Mouse (Mus musculus) neural tube, embryonic 12.5 days (tissue): ENCODE measurements around the gene Nrxn3. TPM values are rescaled to one million over a fixed set of nuclear protein-coding genes. Genes with fewer than 3 reads are reported as not detected.
A peak's percentile ranks its signal among the peaks of the same experiment; 100 is the strongest.

Source experiments
- ATAC-seq: fragments of 200-750 bp; cut with Nextera tagmentation; 2 replicates; pipeline ENCODE4 v1.8.0; 2017; ENCODE audit warnings: low read depth, mild to moderate bottlenecking, moderate TSS enrichment, moderate library complexity; ENCODE audit not compliant: low FRiP score
- H3K27ac ChIP-seq: fragments of 300-500 bp; sonication (generic); 2 replicates; pipeline ENCODE4 v1.5.1; 2016
- H3K27me3 ChIP-seq: fragments of 300-500 bp; sonication (generic); replicated peaks from 2 replicates; pipeline ENCODE4 v1.6.1; 2016; ENCODE audit warnings: mild to moderate bottlenecking
- H3K36me3 ChIP-seq: fragments of 300-500 bp; sonication (generic); 2 replicates; pipeline ENCODE4 v1.6.1; 2016; ENCODE audit warnings: mild to moderate bottlenecking
- H3K4me1 ChIP-seq: fragments of 300-500 bp; sonication (generic); 2 replicates; pipeline ENCODE4 v1.6.1; 2016
- H3K4me2 ChIP-seq: fragments of 300-500 bp; sonication (generic); replicated peaks from 2 replicates; pipeline ENCODE4 v1.6.1; 2016; ENCODE audit warnings: mild to moderate bottlenecking
- H3K4me3 ChIP-seq: fragments of 300-500 bp; sonication (generic); 2 replicates; pipeline ENCODE4 v1.5.1; 2016
- H3K9ac ChIP-seq: fragments of 300-500 bp; sonication (generic); 2 replicates; pipeline ENCODE4 v1.6.1; 2016; ENCODE audit warnings: mild to moderate bottlenecking
- H3K9me3 ChIP-seq: fragments of 300-500 bp; sonication (generic); 2 replicates; pipeline ENCODE4 v1.6.1; 2016; ENCODE audit warnings: mild to moderate bottlenecking
- WGBS: fragments of 180-500 bp; shearing (Covaris S2); methylation state at CpG from one replicate; pipeline ENCODE4 v1.1.7; 2016; 5-methylcytosine and 5-hydroxymethylcytosine counted together
- polyA plus RNA-seq: library from polyadenylated mRNA; unstranded; fragments of >200 nt; fragmentation: Nextera tagmentation; extraction: Ambion mirVana; gene quantifications from 2 replicates; pipeline ENCODE4 v1.2.1, GENCODE M21; 2016

Gene Nrxn3
- polyA plus RNA-seq, 1 experiment from 2014 or later = 57.5 TPM

DNA sequence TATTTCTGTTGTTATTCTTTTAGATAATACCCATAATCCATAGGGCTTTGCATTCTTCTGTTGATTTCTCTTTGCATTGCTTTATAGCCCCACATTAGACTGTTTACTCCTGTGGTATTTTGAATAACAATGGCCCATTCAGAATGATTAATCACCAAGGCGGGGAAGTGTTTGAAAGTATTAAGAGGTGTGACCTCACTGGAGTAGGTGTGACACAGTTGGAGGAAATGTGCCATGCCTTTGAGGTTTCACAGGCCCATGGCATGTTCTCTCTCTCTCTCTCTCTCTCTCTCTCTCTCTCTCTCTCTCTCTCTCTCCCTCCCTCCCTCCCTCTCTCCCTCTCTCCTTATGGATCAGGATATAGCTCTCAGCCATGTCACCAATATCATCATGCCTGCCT lies 1019.6 kb downstream of the Nrxn3 start:
- Histone ChIP-seq H3K4me1 (no peaks in the 10 kb centered on the region), H3K27me3 (no peaks in the 10 kb centered on the region), H3K4me3 (no peak overlapping the region), H3K36me3 (no peaks in the 10 kb centered on the region), H3K9ac (no peak overlapping the region), H3K9me3 (no peaks in the 10 kb centered on the region), H3K27ac (no peak overlapping the region), H3K4me2 (no peak overlapping the region)
- WGBS = 41% methylated on average over 1 of the region's 1 CpGs
- no peak for ATAC-seq

DNA sequence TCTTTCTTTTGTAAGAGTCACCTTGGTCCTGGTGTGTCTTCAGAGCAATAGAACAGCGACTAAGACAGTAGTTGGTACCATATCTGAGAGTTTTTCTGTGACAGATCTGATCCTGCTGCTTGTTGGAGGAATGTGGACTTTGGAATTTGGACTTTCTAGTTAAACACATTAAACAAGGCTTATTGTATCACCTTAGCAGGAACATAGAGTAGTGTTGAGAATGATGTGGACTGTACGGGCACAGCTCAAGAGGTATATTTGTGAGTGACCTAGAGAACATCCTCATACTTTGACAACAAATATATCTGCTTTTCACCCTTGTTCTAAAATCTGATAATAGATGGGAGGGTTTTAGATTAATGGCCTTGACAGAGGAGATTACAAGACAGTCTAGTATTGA lies 1020.1 kb downstream of the Nrxn3 start:
- 91% methylated on average over 2 of the region's 2 CpGs for WGBS
- H3K4me2 ChIP-seq = no peak overlapping the region
- ATAC-seq = no peak

DNA sequence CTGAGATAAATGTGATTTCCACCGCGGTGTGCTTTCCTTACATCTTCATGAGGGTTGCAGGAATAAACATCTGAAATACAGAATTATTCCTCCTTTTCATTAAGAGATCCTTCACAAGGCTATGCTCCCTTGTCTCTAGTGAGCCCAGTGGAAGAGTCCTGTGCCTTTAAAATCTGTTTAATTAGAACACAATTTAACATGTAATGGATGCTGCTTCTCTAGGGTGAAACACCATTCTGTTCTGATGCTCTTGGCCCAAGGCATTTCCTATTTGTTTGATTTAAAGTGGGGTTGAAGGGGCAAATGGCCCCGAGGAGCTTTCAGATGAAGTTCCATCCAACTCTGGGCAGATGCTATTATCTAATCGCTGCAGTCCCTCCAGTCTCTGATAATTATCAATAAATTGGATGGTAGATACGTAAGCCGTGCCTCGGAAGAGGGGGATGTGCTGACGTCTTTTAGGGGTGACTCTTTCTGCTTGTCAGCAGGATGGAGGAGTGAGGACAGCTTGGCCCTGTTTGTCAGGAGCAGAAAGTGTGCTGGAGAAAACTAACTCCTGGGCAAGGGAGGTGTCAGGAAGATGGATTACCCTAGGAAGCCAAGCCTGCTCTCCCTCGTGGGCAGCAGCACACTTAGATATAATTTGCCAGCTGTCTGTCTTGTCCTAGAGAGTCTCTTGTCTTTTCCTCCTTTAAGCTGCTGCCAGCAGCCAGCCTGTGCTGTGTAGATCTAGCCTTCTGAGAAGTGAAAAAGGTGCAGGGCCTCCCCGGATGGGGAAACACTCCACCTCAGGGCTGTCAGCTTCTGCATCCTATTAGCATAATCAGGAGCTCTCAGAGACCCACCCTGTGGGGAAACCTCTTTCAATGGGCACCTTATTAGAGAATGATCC lies 1041.8 kb downstream of the Nrxn3 start:
- Histone ChIP-seq H3K9ac (no peak overlapping the region), H3K4me2 (peak overlapping the region; percentile 31), H3K4me3 (no peak overlapping the region), H3K27ac (no peak overlapping the region), H3K36me3 (no peaks in the 10 kb centered on the region), H3K9me3 (no peaks in the 10 kb centered on the region), H3K27me3 (no peaks in the 10 kb centered on the region), H3K4me1 (peaks cover 10% of the 10 kb centered on the region)
- peak; percentile 74 for ATAC-seq
- WGBS = 46% methylated on average over 10 of the region's 10 CpGs

More for the DNA sequence above, 1020.1 kb downstream of the Nrxn3 start:
- H3K4me3 ChIP-seq = no peak overlapping the region
- no peaks in the 10 kb centered on the region for H3K9me3 ChIP-seq
- no peaks in the 10 kb centered on the region for H3K4me1 ChIP-seq
- H3K9ac ChIP-seq = no peak overlapping the region
- no peaks in the 10 kb centered on the region for H3K36me3 ChIP-seq
- H3K27ac ChIP-seq = no peak overlapping the region
- H3K27me3 ChIP-seq = no peaks in the 10 kb centered on the region

DNA sequence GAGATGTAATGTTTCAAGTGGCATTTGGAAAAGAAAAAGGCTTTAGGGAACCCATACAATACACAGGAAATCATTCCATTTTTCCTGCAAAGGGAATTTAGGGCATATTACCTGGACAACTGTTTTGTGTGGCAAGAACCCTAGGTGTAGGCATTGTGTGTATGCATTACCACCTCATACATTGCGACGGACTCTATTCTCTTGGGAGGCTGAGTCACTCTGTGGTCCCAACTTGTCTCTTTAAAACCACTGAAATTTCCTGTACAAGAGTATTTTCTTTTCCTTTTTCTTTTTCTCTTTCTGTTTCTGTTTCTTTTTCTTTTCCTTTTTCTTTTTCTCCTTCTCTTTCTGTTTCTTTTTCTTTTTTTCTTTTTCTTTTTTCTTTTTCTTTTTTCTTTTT lies 1042.5 kb downstream of the Nrxn3 start:
- Histone ChIP-seq H3K4me2 (no peak overlapping the region), H3K4me1 (peaks cover 10% of the 10 kb centered on the region), H3K4me3 (no peak overlapping the region), H3K27me3 (no peaks in the 10 kb centered on the region), H3K27ac (no peak overlapping the region), H3K9me3 (no peaks in the 10 kb centered on the region), H3K36me3 (no peaks in the 10 kb centered on the region), H3K9ac (no peak overlapping the region)
- ATAC-seq = peak; percentile 41; the same call in 1 of the 2 replicates
- 72% methylated on average over 2 of the region's 2 CpGs for WGBS

DNA sequence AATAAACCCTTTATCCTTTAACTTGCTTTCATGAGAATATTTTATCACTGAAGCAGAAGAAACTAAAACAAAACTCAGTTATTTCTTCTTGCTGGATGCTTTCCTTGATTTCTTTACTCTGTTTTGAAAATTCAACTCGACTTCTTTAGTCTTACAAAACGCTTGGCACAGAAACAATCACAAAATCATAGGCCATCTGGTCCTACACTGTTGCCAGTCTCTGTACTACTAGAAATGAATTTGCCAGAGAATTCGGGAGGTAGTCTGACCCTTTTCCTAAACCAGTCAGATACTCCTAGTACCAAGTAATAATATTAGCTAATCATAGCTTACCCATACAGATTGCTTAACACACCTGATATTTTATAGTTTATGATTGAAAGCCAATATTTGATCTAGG lies 1066.1 kb downstream of the Nrxn3 start:
- Histone ChIP-seq H3K4me1 (no peaks in the 10 kb centered on the region), H3K9ac (no peak overlapping the region), H3K27ac (no peak overlapping the region), H3K27me3 (no peaks in the 10 kb centered on the region), H3K4me3 (no peak overlapping the region), H3K9me3 (no peaks in the 10 kb centered on the region), H3K36me3 (no peaks in the 10 kb centered on the region), H3K4me2 (no peak overlapping the region)
- WGBS = 81% methylated on average over 3 of the region's 3 CpGs
- no peak for ATAC-seq

DNA sequence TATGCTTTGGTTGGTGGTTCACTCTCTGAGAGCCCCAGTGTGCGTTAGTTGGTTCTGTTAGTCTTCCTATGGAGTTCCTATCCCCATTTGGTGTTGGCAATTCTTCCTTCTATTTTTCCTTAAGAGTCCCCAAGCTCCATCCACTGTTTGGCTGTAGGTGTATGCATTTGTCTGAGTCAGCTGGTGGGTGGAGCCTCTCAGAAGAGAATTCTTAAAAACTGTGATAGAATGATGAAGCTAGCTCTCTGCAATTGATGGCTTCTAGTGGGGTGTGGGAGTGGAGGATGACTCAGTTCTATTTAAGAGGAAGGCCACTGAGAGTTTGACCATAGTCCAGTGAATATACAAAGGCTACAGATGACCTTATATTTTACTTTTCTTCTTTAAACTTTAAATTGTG lies 1067.3 kb downstream of the Nrxn3 start:
- Histone ChIP-seq H3K27me3 (no peaks in the 10 kb centered on the region), H3K9me3 (no peaks in the 10 kb centered on the region), H3K4me2 (no peak overlapping the region), H3K9ac (no peak overlapping the region), H3K27ac (no peak overlapping the region), H3K4me1 (no peaks in the 10 kb centered on the region), H3K36me3 (no peaks in the 10 kb centered on the region), H3K4me3 (no peak overlapping the region)
- 97% methylated on average over 1 of the region's 1 CpGs for WGBS
- no peak for ATAC-seq

DNA sequence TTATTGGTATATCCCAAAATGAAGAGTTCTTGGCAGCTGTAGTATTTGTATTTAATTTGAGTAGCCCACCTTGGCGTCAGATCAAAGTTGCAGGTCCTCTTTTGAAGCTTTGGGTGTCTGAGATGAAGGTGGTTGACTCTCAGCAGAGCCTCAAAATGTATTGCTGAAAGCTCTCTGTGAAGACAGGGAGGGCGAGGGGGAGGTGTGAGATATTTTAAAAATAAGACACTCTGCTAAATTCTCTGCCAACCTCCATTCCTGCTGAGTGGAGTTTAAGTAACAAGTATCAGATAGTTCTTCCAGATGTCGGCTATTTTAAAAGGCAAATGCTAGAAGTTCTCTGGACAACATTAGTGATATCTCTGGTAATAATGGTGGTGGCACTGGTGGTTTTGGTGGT lies 1069.2 kb downstream of the Nrxn3 start:
- ATAC-seq = no peak
- 83% methylated on average over 3 of the region's 3 CpGs for WGBS
- H3K27me3 ChIP-seq = no peaks in the 10 kb centered on the region
- H3K36me3 ChIP-seq = no peaks in the 10 kb centered on the region
- H3K4me2 ChIP-seq = no peak overlapping the region
- no peak overlapping the region for H3K27ac ChIP-seq
- no peaks in the 10 kb centered on the region for H3K9me3 ChIP-seq
- no peak overlapping the region for H3K9ac ChIP-seq
- H3K4me3 ChIP-seq = no peak overlapping the region
- no peaks in the 10 kb centered on the region for H3K4me1 ChIP-seq

DNA sequence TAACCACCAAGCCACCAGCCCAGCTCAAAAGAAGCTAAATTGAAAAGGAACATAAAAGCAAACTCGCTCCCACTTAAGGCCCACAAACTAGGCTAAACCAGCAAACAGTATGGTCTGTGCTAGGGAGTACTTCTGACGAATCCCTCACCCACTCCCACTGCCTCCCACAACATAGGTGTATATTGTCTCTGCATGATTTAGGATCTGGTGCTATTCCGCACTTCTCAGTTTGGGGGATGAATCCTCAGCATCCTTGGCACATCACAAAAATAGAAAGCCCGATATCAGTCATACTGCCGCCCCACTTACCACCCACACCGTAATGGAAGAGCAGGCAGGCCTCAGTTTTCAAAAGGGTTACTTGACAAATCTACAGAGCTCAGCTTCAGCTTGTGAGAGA lies 1072.1 kb downstream of the Nrxn3 start:
- Histone ChIP-seq H3K27ac (no peak overlapping the region), H3K27me3 (no peaks in the 10 kb centered on the region), H3K9me3 (no peaks in the 10 kb centered on the region), H3K4me1 (no peaks in the 10 kb centered on the region), H3K9ac (no peak overlapping the region), H3K36me3 (no peaks in the 10 kb centered on the region), H3K4me2 (no peak overlapping the region), H3K4me3 (no peak overlapping the region)
- WGBS = 92% methylated on average over 6 of the region's 6 CpGs
- ATAC-seq = no peak

DNA sequence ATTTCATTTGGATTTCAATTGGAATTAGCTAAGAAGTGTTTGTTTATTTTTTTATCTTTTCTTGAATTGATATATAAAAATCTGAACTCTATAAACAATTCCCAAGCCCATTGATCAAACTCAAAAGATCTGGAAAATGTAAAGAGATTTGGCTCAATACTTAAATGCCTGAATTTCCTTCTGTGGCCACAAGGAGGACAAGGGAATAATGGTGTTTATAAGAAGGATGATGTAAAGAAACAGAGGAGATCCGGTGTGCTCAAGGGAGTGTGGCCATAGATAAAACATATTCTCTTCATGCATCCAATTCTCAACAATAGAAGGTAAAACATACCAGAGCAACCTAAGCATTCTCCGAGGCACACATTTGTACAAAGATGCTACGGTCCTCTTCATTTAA lies 1085.5 kb downstream of the Nrxn3 start:
- Histone ChIP-seq H3K27ac (no peak overlapping the region), H3K9me3 (no peaks in the 10 kb centered on the region), H3K4me1 (peaks cover 13% of the 10 kb centered on the region; the same call in 1 of the 2 replicates), H3K4me3 (no peak overlapping the region), H3K27me3 (0 out of 2 replicates have a peak, but pooled peaks cover 3% of the 10 kb centered on the region), H3K36me3 (no peaks in the 10 kb centered on the region), H3K9ac (no peak overlapping the region), H3K4me2 (no peak overlapping the region)
- 69% methylated on average over 3 of the region's 3 CpGs for WGBS
- no peak for ATAC-seq

DNA sequence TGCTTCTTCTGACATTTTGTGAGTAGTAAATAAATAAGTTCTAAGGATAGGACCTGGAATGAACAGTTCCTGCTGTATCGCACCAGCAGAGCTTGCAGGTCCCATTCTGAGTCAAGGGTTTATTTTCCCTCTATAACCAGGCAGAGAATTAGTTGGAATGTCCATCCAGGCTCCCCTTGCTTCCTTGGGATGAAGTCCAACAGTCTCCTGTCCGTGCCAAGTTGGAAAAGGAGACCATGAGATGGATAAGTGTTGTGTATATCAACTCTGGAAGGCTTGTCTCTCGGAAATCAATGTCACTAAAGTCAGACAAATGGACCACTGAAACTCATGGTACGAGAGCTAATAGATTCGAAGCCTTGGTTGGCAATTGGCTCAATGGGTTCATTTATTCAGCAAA lies 1087.5 kb downstream of the Nrxn3 start:
- ATAC-seq = no peak
- H3K4me1 ChIP-seq = peaks cover 13% of the 10 kb centered on the region; the same call in 1 of the 2 replicates
- H3K9me3 ChIP-seq = no peaks in the 10 kb centered on the region
- no peak overlapping the region for H3K4me2 ChIP-seq
- H3K27ac ChIP-seq = no peak overlapping the region
- 0 out of 2 replicates have a peak, but pooled peaks cover 3% of the 10 kb centered on the region for H3K27me3 ChIP-seq
- H3K36me3 ChIP-seq = no peaks in the 10 kb centered on the region
- no peak overlapping the region for H3K4me3 ChIP-seq
- 84% methylated on average over 5 of the region's 5 CpGs for WGBS
- no peak overlapping the region for H3K9ac ChIP-seq

DNA sequence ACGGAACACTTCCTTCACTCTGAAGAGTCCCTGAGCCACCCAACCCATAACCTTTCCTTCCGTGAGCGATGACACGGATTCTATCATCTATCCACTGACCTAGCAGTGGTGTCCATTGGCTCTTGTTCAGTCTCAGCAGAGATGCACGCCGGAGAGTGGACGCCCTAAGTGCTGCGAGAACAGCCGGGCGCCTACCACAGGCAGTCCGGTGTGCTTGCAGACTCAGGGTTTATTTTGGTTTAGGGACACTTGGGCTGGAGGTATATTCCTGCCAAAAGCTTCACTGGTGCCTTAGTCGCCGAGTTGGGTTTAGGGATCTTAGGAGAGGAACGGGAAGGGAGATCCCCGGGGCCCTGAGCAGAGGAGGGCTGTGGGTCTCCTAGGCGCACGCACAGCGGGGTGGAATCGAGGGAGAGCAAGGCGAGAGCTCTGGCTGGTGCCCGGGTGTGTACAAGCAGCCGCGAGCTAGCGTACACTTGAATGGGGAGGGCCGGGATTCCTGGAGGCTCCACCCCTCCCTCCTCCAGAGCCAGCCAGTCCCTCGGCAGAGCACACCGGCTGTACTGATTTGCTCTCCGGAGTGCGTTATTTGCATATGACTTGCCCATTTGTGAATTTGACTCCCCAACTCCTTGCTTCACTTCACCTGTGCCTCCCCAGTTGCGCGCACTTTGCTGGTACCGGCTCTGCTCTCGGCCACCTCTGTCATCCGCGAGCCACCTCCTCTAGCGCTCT lies 1089.3 kb downstream of the Nrxn3 start:
- peak overlapping the region; percentile 38 for H3K4me3 ChIP-seq
- ATAC-seq = peak; percentile 93
- under 1% methylated on average over 36 of the region's 36 CpGs for WGBS
- H3K9ac ChIP-seq = peak overlapping the region; percentile 48
- H3K4me2 ChIP-seq = peak overlapping the region; percentile 80
- H3K9me3 ChIP-seq = no peaks in the 10 kb centered on the region
- peaks cover 14% of the 10 kb centered on the region; the same call in 1 of the 2 replicates for H3K4me1 ChIP-seq
- no peak overlapping the region for H3K27ac ChIP-seq
- 0 out of 2 replicates have a peak, but pooled peaks cover 3% of the 10 kb centered on the region for H3K27me3 ChIP-seq
- no peaks in the 10 kb centered on the region for H3K36me3 ChIP-seq

DNA sequence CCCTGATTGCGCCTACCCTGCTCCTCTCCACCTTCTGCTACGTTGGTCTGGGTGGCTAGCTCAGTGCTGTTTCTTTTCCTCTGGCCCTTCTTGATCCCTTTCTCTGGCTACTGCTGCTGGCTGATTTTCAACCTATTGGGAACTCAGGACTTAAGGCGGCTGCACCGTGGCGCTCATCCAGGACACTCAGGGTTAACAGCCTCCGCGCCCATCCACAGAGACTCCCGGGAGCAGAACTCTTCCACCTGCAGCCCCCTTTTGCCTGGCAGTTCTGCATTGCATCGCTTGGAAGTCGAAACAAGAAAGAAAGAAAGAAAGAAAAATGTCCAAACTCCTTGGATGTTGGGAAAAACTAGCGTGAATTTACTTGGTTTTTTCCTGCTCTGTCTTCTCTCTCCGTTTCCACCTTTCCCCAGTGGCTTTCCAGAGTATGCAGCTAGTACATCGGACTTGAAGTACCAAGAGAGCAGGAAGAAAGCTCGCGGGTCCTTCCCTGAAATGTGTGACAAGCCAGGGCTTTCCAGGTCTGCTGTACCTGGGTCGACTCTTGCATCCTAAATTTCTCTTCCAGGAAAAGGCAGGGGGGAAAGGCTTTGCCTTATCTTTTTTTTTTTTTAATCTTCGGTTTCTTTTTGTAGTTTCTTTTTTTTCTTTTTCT lies 1090.0 kb downstream of the Nrxn3 start:
- ATAC-seq = no peak; the same call in 1 of the 2 replicates
- H3K27me3 ChIP-seq = 0 out of 2 replicates have a peak, but pooled peaks cover 3% of the 10 kb centered on the region
- H3K36me3 ChIP-seq = no peaks in the 10 kb centered on the region
- WGBS = 2% methylated on average over 17 of the region's 17 CpGs
- peaks cover 18% of the 10 kb centered on the region; the same call in 1 of the 2 replicates for H3K4me1 ChIP-seq
- peak overlapping the region; percentile 38 for H3K4me3 ChIP-seq
- no peaks in the 10 kb centered on the region for H3K9me3 ChIP-seq
- peak overlapping the region; percentile 80 for H3K4me2 ChIP-seq
- H3K9ac ChIP-seq = peak overlapping the region; percentile 33; the same call in 1 of the 2 replicates
- no peak overlapping the region for H3K27ac ChIP-seq
